Mouse (Mus musculus) liver, adult 2 months (tissue): ENCODE measurements around the gene Rtel1. TPM values are rescaled to one million over a fixed set of nuclear protein-coding genes. Genes with fewer than 3 reads are reported as not detected.
"Not testable (repeated sequence)": the region's sequence is repeated elsewhere in the genome, so short reads cannot be mapped to it uniquely, and the experiment has no call there.

Experiments
- DNase-seq: peaks from one replicate; pipeline ENCODE4 v3.0.0-alpha.2; 2011; ENCODE audit warnings: low read depth, low spot score; ENCODE audit errors: extremely low read depth
- H3K27ac ChIP-seq: fragments of 200-500 bp; replicated peaks from 2 replicates; pipeline ENCODE4 v1.5.1; 2012; ENCODE audit warnings: low read depth, mild to moderate bottlenecking, control low read depth, inconsistent platforms, low read length; ENCODE audit not compliant: insufficient read depth
- H3K27me3 ChIP-seq: fragments of 200-500 bp; 2 replicates; pipeline ENCODE4 v1.6.1; 2012; ENCODE audit warnings: mild to moderate bottlenecking, moderate library complexity, low read length, inconsistent platforms; ENCODE audit not compliant: control insufficient read depth, insufficient read depth
- H3K36me3 ChIP-seq: fragments of 200-500 bp; 2 replicates; pipeline ENCODE4 v1.6.1; 2012; ENCODE audit warnings: low read length, inconsistent platforms; ENCODE audit not compliant: control insufficient read depth, insufficient read depth
- H3K4me1 ChIP-seq: fragments of 200-500 bp; 2 replicates; pipeline ENCODE4 v1.6.1; 2011; ENCODE audit warnings: low read length; ENCODE audit not compliant: control insufficient read depth, insufficient read depth
- H3K4me3 ChIP-seq: fragments of 200-500 bp; 2 replicates; pipeline ENCODE4 v1.5.1; 2011; ENCODE audit warnings: low read depth, mild to moderate bottlenecking, control low read depth, low read length, moderate library complexity; ENCODE audit not compliant: insufficient read depth
- H3K79me2 ChIP-seq: fragments of 200-500 bp; 2 replicates; pipeline ENCODE4 v1.6.1; 2012; ENCODE audit warnings: inconsistent platforms, mild to moderate bottlenecking, low read length, moderate library complexity; ENCODE audit not compliant: control insufficient read depth, insufficient read depth
- H3K9ac ChIP-seq: fragments of 200-500 bp; 2 replicates; pipeline ENCODE4 v1.6.1; 2012; ENCODE audit warnings: low read depth, mild to moderate bottlenecking, control low read depth, inconsistent platforms, low read length
- CTCF ChIP-seq: fragments of 200-500 bp; IDR thresholded peaks from 2 replicates; pipeline ENCODE4 v1.5.1; 2011; ENCODE audit warnings: low read depth, low read length, control low read depth
- POLR2A ChIP-seq: fragments of 200-500 bp; IDR thresholded peaks from 2 replicates; pipeline ENCODE4 v1.6.1; 2011; ENCODE audit warnings: low read length, control low read depth; ENCODE audit not compliant: insufficient read depth; ENCODE audit errors: extremely low read depth
- WGBS: fragments of 180-500 bp; shearing (Covaris S2); methylation state at CpG from one replicate; pipeline ENCODE4 v1.1.7; 2018; 5-methylcytosine and 5-hydroxymethylcytosine counted together
- polyA plus RNA-seq: library from polyadenylated mRNA; depleted of rRNA; stranded (reverse); fragments of >200 nt; gene quantifications from 2 replicates; pipeline ENCODE4 v1.2.3, GENCODE M21; 2012
- total RNA-seq: library from RNA; depleted of rRNA; stranded (reverse); fragments of >200 nt; gene quantifications from 2 replicates; pipeline ENCODE4 v1.2.3, GENCODE M21; 2014

Gene Rtel1
- total and polyA plus RNA-seq, 2 experiments, result 13.5 to 17.5 TPM

DNA sequence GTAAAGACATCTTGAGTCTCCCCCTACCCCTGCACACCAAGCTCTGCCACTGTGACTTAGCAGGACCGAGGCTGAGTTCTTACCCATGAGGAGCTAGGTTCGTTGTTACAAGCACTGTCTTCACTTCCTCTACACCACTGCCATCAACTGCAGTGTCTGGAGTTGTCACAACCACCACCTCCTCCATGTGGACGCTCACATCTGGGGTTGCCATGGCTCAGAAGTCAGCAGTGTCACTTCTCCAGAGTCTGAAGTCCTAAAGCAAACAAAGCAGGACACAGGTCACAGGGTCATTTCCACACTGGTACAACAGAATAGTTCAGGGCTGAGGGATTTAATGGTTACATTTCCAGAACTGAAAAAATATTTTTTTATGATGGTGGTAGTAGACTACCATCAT is 41.7 kb upstream of the Rtel1 start:
- WGBS, result 15% methylated on average over 3 of the region's 3 CpGs
- H3K27ac ChIP-seq, result peak overlapping the region; percentile 27
- no peaks in the 10 kb centered on the region for H3K27me3 ChIP-seq
- H3K4me3 ChIP-seq, result no peak overlapping the region
- H3K36me3 ChIP-seq, result peaks cover 17% of the 10 kb centered on the region
- TF ChIP-seq POLR2A, result no peak
- TF ChIP-seq CTCF, result no peak
- H3K4me1 ChIP-seq, result peaks cover 8% of the 10 kb centered on the region
- peaks cover 9% of the 10 kb centered on the region; the same call in 1 of the 2 replicates for H3K79me2 ChIP-seq
- DNase-seq, result peak; percentile 89
- no peak overlapping the region for H3K9ac ChIP-seq

DNA sequence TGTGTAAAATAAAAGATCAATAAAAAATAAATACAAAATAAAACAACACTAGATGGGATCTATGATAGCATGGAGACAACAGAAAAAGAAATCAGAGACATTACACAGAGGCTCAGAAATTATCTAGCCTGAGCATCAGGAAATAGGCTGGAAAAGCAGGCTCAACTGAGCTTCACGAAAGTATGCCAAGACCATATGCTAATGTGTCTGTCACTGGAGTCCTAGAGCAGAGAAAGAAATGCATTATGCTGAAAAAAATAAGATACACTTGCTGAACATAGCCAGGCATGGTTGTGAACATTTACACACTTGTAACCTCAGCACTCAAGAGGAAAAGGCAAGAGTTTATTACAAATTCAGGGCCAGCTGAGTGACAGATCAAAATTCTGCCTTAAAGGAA is 39.6 kb upstream of the Rtel1 start:
- TF ChIP-seq CTCF, result no peak
- no peak for TF ChIP-seq POLR2A
- H3K27me3 ChIP-seq, result no peaks in the 10 kb centered on the region
- H3K4me1 ChIP-seq, result peaks cover 8% of the 10 kb centered on the region
- no peak overlapping the region for H3K9ac ChIP-seq
- H3K79me2 ChIP-seq, result peaks cover 4% of the 10 kb centered on the region; the same call in 1 of the 2 replicates
- DNase-seq, result no peak
- H3K4me3 ChIP-seq, result no peak overlapping the region
- H3K36me3 ChIP-seq, result peaks cover 16% of the 10 kb centered on the region
- no peak overlapping the region for H3K27ac ChIP-seq
- WGBS, result 40% methylated on average over 1 of the region's 1 CpGs

DNA sequence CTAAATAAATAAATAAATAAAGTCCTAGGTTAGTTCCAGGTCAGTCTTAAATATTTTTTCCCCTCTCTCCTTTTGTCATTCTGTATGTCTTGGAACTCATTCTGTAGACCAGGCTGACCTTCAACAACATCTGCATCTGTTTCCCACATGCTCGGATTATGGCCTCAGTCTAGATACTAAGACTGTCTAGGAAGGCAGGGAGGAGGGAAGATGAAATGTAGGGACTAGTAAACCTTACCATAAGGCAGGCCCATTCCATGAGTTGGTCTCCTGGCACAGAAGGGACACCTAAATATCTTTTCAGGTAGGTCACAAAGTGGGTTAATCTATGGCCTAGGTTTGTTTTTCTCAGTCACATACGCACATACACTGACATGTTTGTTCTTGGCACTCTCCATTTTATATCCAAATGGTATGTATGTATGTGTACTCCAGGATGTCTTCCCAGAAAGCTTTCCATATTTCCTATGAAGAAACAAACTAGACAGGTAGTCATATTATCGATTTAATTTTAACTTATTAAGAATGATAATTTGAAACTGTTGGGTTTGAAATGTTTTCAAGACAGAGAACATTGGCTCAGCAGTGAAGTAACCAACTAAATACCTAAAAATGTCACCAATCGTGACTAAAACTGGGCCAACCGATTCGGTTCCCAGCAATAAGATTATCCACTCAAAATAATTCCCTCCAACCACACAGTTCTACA is 32.8 kb upstream of the Rtel1 start:
- WGBS, result 30% methylated on average over 6 of the region's 6 CpGs

DNA sequence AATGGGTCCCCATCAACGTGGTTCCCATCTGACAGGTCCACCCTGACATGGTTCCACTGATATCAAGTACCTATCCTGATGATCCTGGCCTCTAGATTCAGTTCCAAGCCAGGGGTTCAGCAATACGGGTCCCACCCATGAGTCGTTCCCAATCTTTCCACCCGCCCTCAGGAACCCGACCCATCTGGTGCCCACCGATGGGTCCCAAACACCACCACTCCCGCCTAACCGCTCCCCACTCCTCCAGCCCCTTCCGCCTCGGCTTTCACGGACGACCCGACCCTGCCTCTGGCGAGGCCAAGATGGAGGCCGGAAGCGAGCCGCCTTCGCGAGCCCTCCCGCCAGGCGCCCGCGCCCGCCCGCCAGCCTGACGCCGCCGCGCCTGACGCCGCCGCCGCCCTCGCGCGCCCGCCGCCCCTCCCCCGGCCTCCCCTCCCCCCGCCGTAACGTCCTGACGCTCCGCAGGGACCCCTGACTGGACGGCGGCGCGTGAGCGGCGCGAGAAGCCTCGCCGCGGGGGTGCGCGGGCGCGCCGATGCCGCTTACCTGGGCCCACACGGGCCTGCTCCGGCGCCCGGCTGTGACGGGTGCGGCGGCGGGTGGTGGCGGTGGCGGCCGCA is 32.1 kb upstream of the Rtel1 start:
- WGBS, result 4% methylated on average over 32 of the region's 71 CpGs
- H3K27ac ChIP-seq, result peak overlapping the region; percentile 100
- H3K4me1 ChIP-seq, result peaks cover 11% of the 10 kb centered on the region
- H3K27me3 ChIP-seq, result no peaks in the 10 kb centered on the region
- H3K9ac ChIP-seq, result peak overlapping the region; percentile 99
- H3K79me2 ChIP-seq, result peaks cover 19% of the 10 kb centered on the region; the same call in 1 of the 2 replicates
- DNase-seq, result peak; percentile 44
- H3K4me3 ChIP-seq, result peak overlapping the region; percentile 100
- peaks cover 5% of the 10 kb centered on the region; the same call in 1 of the 2 replicates for H3K36me3 ChIP-seq
- TF ChIP-seq POLR2A (peak; percentile 87), CTCF (no peak)

More for the DNA sequence above, 32.8 kb upstream of the Rtel1 start:
- peaks cover 5% of the 10 kb centered on the region; the same call in 1 of the 2 replicates for H3K36me3 ChIP-seq
- peaks cover 11% of the 10 kb centered on the region for H3K4me1 ChIP-seq
- H3K9ac ChIP-seq, result peak overlapping the region; percentile 99
- H3K27me3 ChIP-seq, result no peaks in the 10 kb centered on the region
- H3K27ac ChIP-seq, result peak overlapping the region; percentile 100
- H3K79me2 ChIP-seq, result peaks cover 19% of the 10 kb centered on the region; the same call in 1 of the 2 replicates
- no peak for DNase-seq
- peak overlapping the region; percentile 100 for H3K4me3 ChIP-seq
- no peak for TF ChIP-seq CTCF
- no peak for TF ChIP-seq POLR2A

DNA sequence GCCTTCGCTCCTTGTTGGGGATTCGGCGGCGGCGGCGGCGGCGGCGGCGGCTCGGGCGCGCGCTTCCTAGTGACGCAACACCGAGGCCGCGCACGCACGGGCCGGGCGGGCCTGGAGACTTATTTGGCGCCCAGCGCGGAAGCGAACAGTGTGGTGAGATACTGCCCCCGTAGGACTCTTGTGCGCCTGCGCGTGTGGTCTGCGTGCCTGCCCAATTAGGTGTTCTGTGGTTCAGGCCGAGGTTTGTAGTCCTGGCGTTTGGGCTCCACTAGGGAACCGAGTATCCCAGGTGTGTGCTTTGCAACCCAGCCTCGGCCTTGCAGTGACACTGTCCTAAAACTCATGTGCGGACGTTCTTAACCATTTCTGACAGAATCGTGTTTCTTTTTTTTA is 31.6 kb upstream of the Rtel1 start, which contains the start of gene Gmeb2:
Gmeb2 (minus strand) TSS at position 78 of the 393 bp plus-strand sequence.
- not testable (repeated sequence) for H3K36me3 ChIP-seq, H3K27me3 ChIP-seq
- peak; percentile 92 for DNase-seq
- H3K79me2 ChIP-seq, result peaks cover 19% of the 10 kb centered on the region; the same call in 1 of the 2 replicates
- H3K9ac ChIP-seq, result peak within 1 kb of the TSS; percentile 99
- peak within 1 kb of the TSS; percentile 100 for H3K27ac ChIP-seq
- TF ChIP-seq CTCF (peak; percentile 46), POLR2A (peak; percentile 55; the same call in 1 of the 2 replicates)
- peak within 1 kb of the TSS; percentile 100 for H3K4me3 ChIP-seq
- 19% methylated on average over 32 of the region's 38 CpGs for WGBS
- H3K4me1 ChIP-seq, result peaks cover 11% of the 10 kb centered on the region

DNA sequence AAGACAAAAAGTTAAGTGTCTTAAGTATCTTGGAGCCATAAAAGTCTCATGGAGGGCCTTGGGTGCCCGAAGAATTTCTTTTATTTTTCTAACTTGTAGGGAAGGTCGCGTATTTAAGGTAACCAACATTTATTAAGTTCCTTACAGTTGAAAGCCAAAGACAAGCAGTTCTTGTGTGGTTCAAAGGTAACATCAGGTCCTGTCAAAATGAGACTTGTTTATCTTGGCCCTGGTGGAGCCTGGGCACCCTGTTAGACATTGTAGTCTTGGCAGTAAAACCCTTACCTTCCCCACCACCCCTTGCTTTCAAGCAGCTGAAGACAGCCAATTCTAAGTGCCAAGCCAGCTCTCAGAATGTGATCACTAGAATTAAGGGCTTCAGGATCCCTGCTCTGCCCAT is 30.8 kb upstream of the Rtel1 start:
- Histone ChIP-seq H3K4me3 (peak overlapping the region; percentile 8; the same call in 1 of the 2 replicates), H3K27me3 (no peaks in the 10 kb centered on the region), H3K4me1 (peaks cover 11% of the 10 kb centered on the region), H3K36me3 (peaks cover 2% of the 10 kb centered on the region; the same call in 1 of the 2 replicates), H3K27ac (peak overlapping the region; percentile 59), H3K79me2 (peaks cover 19% of the 10 kb centered on the region; the same call in 1 of the 2 replicates), H3K9ac (0 out of 2 replicates have a peak overlapping the region, but pooled peaks have one; percentile 5)
- peak; percentile 88 for DNase-seq
- TF ChIP-seq POLR2A (no peak), CTCF (no peak)
- WGBS, result 28% methylated on average over 3 of the region's 3 CpGs
